Mouse (Mus musculus): ENCODE data around the gene Itga6.
A peak's percentile ranks its signal among the peaks of the same experiment; 100 is the strongest.

DNA sequence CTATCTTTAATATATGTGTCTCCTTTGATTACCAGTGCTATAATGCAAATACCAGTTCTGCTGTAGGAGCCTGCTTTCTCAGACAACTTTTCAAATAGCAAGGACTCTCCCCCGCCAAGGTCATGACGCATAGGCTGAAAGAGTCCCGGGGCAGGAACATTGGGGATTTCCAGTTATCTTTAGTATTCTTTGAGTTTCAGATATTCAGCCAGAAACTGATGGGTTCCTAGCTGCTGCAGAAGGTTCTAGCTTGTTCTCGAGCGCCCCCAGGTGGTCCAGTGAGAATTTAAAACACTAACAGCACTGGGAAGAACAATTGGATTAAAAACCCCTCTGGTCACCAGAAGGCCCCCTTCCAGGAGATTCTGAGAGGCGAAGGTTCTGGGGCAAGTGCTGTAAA is 92.4 kb downstream of the Itga6 start:
- no peak for TF ChIP-seq EP300 (IDR thresholded peaks at IDR 0.05)
- TF ChIP-seq CTCF (IDR thresholded peaks at IDR 0.05) = peak; percentile 73

All from lung, postnatal 0 days (tissue).